Mouse (Mus musculus): ENCODE results near the gene Mras.
A peak's percentile ranks its signal among the peaks of the same experiment; 100 is the strongest.

Gene Mras

GRCm38 (mm10) chr9:99437031-99437764 lies at the start of gene Mras:
Mras (minus strand) TSS chr9:99437381.
- DNase-seq (ENCODE audit: low read depth, low spot score) = no peak

DNA sequence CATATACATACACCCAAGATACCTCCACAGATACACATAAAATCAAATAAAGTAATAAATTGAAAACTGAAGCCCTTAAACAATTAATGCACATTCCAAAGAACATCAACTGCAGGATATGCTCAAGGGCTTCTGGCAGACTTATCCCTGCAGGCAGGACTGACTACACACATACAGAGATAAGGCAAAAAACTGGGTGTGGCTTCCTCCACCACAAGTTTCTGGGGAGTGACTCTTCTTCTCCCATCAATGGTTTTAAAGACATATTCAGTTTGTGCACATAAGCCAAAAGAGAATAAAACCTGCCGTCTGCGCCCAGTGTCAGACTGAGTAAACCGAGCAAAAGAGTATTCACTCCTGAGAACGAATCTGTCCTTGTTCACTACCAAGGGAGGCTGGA lies 48.0 kb upstream of the Mras start:
- no peak for DNase-seq (ENCODE audit: low read depth, low spot score)

DNA sequence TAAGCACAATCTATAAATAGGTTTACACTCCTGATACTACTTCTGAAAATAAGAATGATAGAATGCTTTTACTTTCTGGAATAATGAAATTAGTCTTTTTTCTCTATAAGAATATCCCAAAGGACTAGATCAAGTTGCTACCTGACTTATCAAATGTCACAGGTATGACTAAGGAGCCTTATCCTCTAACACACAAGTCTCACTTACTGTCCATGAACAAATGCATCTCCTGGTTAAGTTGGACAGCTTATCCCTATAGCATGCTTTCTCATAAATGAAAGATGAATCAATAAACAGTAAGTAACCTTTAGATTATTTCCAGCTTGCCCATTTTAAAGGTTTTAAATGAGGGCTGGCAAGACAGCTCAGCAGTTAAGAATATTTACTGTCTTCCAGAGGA lies 47.5 kb upstream of the Mras start:
- DNase-seq (ENCODE audit: low read depth, low spot score) = no peak

DNA sequence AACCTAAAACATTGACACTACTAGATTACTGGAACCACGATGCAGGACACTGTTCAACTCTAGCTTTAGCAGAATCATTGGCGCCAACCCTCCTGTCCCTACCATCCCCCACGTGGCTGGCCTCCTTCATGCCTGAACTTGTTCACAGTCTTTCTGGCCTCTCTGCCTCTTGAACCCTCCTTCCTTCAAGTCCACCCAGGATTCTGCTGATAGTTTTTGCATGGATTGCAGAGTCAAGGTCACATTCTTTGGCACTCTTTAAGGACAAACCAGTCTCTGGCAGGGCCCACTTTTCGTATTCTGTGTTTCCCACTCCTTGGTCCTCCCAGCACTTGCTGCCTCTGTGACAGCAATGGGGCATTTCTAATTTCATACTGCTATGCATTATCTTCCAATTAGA lies 46.0 kb upstream of the Mras start:
- DNase-seq (ENCODE audit: low read depth, low spot score) = no peak

DNA sequence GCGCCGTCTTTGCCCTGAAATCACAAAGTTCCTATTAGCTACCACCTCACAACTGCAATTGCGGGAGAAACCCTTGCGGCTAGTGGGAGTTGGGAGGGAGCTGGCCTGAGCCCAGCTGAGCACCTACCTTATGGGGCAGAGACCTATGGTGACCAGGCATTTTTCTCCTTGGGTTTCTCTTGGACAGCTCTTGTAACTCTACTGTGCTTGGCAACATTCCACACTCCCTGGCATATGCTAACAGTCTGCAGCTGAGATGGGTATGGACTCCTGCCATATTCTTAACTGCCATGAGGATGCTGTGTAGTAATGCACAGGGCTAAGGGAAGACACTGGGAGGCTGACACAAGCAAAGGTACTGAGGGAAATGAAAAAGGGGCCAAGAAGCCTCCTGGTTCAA lies 43.6 kb upstream of the Mras start:
- DNase-seq (ENCODE audit: low read depth, low spot score) = no peak

GRCm38 (mm10) chr9:99479181-99479711 lies 42.1 kb upstream of the Mras start:
- peak; percentile 11 for DNase-seq (ENCODE audit: low read depth, low spot score)

- no peak for DNase-seq (ENCODE audit: low read depth, low spot score)
Observed at GRCm38 (mm10) chr9:99471334-99471733, 34.2 kb upstream of the Mras start.

GRCm38 (mm10) chr9:99470347-99471092 lies 33.3 kb upstream of the Mras start:
- no peak for DNase-seq (ENCODE audit: low read depth, low spot score)

DNA sequence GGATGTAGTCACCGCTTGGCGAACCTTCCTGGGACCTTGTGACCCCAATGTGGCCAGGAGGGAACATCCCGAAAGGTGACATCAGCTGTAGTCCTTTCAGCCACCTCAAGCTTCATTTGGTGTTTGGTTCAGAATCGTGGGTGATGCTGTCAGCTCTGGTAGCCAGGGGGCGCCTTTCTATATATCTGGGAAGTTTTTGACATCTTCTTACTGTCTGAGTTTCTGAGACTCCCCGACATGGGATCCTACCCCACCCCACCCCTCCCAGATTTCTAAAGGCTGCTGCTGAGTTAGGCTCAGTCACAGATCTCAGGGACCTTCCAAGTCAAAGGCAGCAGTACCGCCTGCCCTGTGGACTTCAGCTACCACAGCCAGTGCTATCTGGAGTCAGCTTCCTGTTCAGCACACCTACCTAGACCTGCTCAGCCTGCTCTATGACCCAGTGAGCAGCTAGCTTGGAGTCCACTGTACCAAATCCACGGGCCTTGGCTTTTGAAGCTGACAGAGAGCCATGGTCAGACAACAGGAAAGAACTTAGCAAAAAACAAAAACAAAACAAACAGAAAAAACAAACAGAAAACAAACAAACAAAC lies 32.6 kb upstream of the Mras start:
- DNase-seq (ENCODE audit: low read depth, low spot score) = no peak

DNA sequence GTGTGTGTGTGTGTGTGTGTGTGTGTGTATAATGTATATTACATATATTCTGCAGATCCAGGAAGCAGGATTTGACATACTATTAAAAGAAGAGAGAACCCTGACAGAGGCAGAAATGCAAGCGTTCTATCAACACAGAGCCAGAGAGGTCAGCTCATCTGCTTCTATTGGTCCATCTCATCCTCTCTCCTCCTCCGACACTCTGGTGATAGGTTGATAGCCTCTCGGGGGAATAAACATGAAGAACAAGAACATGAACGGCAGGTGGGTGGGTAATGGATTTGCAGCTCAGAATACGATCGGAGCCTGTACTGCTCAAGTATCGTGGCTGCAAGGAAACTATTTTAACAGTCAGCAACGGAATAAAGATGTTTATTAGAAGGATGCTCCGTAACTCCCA lies 31.4 kb upstream of the Mras start:
- no peak for DNase-seq (ENCODE audit: low read depth, low spot score)

- DNase-seq (ENCODE audit: low read depth, low spot score) = no peak
Observed at GRCm38 (mm10) chr9:99464876-99465275, 27.7 kb upstream of the Mras start.

- no peak for DNase-seq (ENCODE audit: low read depth, low spot score)
Observed at GRCm38 (mm10) chr9:99459730-99460129, 22.5 kb upstream of the Mras start.

DNA sequence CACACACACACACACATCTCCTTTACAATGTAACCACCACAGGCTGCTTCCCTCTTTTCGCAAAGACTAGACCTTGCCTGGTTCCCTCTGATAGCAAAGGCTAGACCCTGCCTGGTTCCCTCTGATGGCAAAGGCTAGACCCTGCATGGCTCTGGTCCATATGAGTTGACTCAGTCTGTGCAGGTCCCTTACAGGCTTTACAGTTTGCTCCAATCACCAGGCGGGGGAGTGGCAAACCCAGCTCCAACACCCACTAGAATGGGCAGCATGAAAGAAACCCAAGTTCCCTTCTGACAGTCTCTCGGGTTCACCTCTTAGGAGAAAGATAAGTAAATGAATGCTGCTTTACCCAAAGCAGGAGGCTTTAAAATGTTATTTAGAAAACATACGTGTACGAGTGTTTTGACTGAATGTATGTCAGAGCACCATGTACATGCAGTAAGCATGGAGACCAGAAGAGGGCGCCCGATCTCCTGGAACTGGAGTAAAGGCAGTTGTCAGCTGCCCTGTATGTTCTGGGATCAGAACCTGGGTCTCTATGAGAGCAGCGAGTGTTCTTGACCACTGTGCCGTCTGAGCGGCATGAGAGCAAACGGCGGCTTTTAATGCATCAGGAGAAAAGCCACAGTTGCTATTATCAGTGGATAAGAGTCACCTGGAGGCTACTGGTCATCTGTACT lies 21.5 kb upstream of the Mras start:
- no peak for DNase-seq (ENCODE audit: low read depth, low spot score)

DNA sequence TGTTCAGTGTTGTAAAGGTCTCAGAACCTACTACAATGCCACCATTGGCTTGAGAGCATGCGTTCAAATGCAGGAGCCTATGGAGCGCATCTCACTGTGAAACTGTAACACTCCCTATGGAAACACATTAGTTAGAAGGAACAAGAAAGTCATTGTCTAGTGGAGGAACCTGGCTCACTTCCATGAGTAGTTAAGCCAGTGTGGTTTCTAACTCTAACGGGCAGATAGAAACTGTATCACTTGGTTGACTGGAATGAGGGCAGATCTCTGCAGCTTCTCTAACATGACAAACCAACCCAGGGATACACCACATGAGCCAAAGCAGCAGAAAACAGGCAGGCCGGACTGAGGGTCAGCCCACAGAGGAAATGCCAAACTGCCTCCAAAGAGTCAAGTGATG lies 17.0 kb upstream of the Mras start:
- no peak for DNase-seq (ENCODE audit: low read depth, low spot score)

GRCm38 (mm10) chr9:99451161-99451560 lies 14.0 kb upstream of the Mras start, which contains the start of gene Nme9:
Nme9 (plus strand) TSS chr9:99451475.
- no peak for DNase-seq (ENCODE audit: low read depth, low spot score)

GRCm38 (mm10) chr9:99449886-99450647 lies 12.9 kb upstream of the Mras start:
- peak; percentile 31 for DNase-seq (ENCODE audit: low read depth, low spot score)

- DNase-seq (ENCODE audit: low read depth, low spot score) = no peak
Observed at GRCm38 (mm10) chr9:99447323-99447722, 10.1 kb upstream of the Mras start.

DNA sequence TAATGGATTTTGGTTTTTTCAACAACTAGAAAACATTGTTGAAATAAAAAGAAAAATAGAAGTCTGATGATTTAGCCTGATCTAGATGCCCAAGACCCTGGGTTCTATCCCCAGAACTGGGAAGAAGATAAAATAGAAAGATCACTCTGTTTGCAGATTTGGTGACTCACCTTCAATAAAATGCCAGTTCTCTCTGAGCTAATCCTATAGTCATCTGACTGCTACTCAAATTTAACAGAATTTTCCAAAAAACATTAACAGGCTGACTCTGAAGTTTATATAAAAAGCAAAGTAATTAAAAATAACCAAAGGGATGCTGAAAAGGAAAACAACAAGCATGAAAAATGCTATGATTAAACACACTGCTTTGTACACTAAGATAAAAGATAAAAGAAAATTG lies 9.1 kb upstream of the Mras start:
- no peak for DNase-seq (ENCODE audit: low read depth, low spot score)

GRCm38 (mm10) chr9:99444590-99445178 lies 7.5 kb upstream of the Mras start:
- no peak for DNase-seq (ENCODE audit: low read depth, low spot score)

- DNase-seq (ENCODE audit: low read depth, low spot score) = no peak
Observed at GRCm38 (mm10) chr9:99441647-99442433, 4.7 kb upstream of the Mras start.
